Mouse (Mus musculus) kidney, postnatal 10 days (tissue): Measurements from ENCODE around the gene Ggta1.

Experiments
- DNase-seq: peaks from one replicate; pipeline ENCODE4 v3.0.0; 2021; ENCODE audit warnings: mixed read lengths

The Ggta1 gene

GRCm38 (mm10) chr2:35433428-35433827 is 29.6 kb downstream of the Ggta1 start:
- peak; percentile 62 for DNase-seq

GRCm38 (mm10) chr2:35432472-35432871 is 30.6 kb downstream of the Ggta1 start:
- peak; percentile 57 for DNase-seq

GRCm38 (mm10) chr2:35432011-35432410 is 31.0 kb downstream of the Ggta1 start:
- peak; percentile 47 for DNase-seq

- DNase-seq, result no peak
These were observed 32.2 kb downstream of the Ggta1 start for GRCm38 (mm10) chr2:35430806-35431205.

GRCm38 (mm10) chr2:35428615-35429300 is 34.3 kb downstream of the Ggta1 start:
- DNase-seq, result no peak

GRCm38 (mm10) chr2:35427559-35427958 is 35.5 kb downstream of the Ggta1 start:
- DNase-seq, result no peak

- DNase-seq, result no peak
These were observed 39.2 kb downstream of the Ggta1 start for GRCm38 (mm10) chr2:35423711-35424339.

- no peak for DNase-seq
These were observed 40.6 kb downstream of the Ggta1 start for GRCm38 (mm10) chr2:35422384-35422783.

GRCm38 (mm10) chr2:35420681-35421080 is 42.4 kb downstream of the Ggta1 start:
- DNase-seq, result no peak

- DNase-seq, result no peak
These were observed 43.4 kb downstream of the Ggta1 start for GRCm38 (mm10) chr2:35419671-35420070.

GRCm38 (mm10) chr2:35419243-35419642 is 43.8 kb downstream of the Ggta1 start:
- DNase-seq, result no peak

- DNase-seq, result no peak
These were observed 45.8 kb downstream of the Ggta1 start for GRCm38 (mm10) chr2:35417231-35417630.

- no peak for DNase-seq
These were observed 46.6 kb downstream of the Ggta1 start for GRCm38 (mm10) chr2:35416473-35416872.

- DNase-seq, result no peak
These were observed 50.2 kb downstream of the Ggta1 start for GRCm38 (mm10) chr2:35412810-35413209.

GRCm38 (mm10) chr2:35412246-35412645 is 50.8 kb downstream of the Ggta1 start:
- no peak for DNase-seq

GRCm38 (mm10) chr2:35411640-35412190 is 51.3 kb downstream of the Ggta1 start:
- no peak for DNase-seq

- DNase-seq, result no peak
These were observed 53.6 kb downstream of the Ggta1 start for GRCm38 (mm10) chr2:35409466-35409865.

- DNase-seq, result no peak
These were observed 54.5 kb downstream of the Ggta1 start for GRCm38 (mm10) chr2:35408409-35409110.

- DNase-seq, result no peak
These were observed 55.2 kb downstream of the Ggta1 start for GRCm38 (mm10) chr2:35407878-35408277.

- peak; percentile 2 for DNase-seq
These were observed 55.8 kb downstream of the Ggta1 start for GRCm38 (mm10) chr2:35407266-35407665.

GRCm38 (mm10) chr2:35406611-35407010 is 56.4 kb downstream of the Ggta1 start:
- DNase-seq, result no peak

GRCm38 (mm10) chr2:35402391-35402790 is 60.6 kb downstream of the Ggta1 start:
- no peak for DNase-seq

- DNase-seq, result no peak
These were observed 62.3 kb downstream of the Ggta1 start for GRCm38 (mm10) chr2:35400739-35401138.
